Mouse (Mus musculus) gastrocnemius, postnatal 4 days (tissue): ENCODE data around the gene Parg. TPM values are rescaled to one million over a fixed set of nuclear protein-coding genes. Genes with fewer than 3 reads are reported as not detected.
A peak's percentile ranks its signal among the peaks of the same experiment; 100 is the strongest.

ENCODE experiments used
- DNase-seq, 2 experiments: peaks; one replicate each; pipeline ENCODE4 v3.0.0; 2021 to 2022; ENCODE audit warnings: low spot score in 2 of 2, mixed read lengths in 2 of 2
- long read RNA-seq, 2 experiments: library from polyadenylated mRNA; stranded (forward); transcript quantifications; one replicate each; pipeline ENCODE4 v2.0.0; 2021
- total RNA-seq, 2 experiments: library from RNA; stranded (reverse); gene quantifications; 2 replicates each; pipeline ENCODE4 v1.2.3; 2021

The Parg gene
- 10 to 100 TPM; 25.9 to 32.2 TPM for total RNA-seq
- long read RNA-seq, experiment 1, full-length matches to known transcripts = 29 of 43 reads
- long read RNA-seq, experiment 1, partial matches to known transcripts = 1 of 43 reads
- long read RNA-seq, experiment 1, other reads (novel, unspliced or antisense) = 13 of 43 reads
- long read RNA-seq, experiment 2, full-length matches to known transcripts = 47 of 74 reads
- long read RNA-seq, experiment 2, partial matches to known transcripts = 7 of 74 reads
- long read RNA-seq, experiment 2, other reads (novel, unspliced or antisense) = 20 of 74 reads

GRCm38 (mm10) chr14:32201791-32202451, at the start of gene Parg, which contains the start of gene Timm23:
Gene Parg (plus strand): TSS chr14:32201949.
Gene Timm23 (minus strand): TSS chr14:32201898.
- peak; percentile 72 to 89 for DNase-seq

- DNase-seq = no peak
Observed at GRCm38 (mm10) chr14:32152243-32152965, 49.3 kb upstream of the Parg start.

GRCm38 (mm10) chr14:32153156-32153555, 48.6 kb upstream of the Parg start:
- no peak for DNase-seq

DNA sequence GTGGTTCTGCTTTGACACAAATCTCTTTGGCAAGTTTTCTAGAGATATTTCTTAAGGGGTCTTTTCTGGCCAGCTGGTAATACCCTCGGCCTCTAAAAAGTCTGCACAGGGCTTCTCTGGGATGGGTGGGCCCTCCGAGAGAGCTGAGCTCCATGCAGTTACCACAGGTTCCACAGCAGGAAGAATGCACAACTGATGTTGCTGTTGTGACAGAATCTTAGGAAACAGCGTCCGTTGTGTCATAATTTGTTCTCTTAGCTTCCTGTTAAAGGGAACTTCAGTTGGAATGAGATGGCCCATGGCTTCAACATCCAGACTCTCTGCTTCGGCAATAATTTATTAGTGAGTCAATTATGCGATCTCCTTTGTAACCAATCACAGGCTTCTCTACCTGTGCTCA, 47.0 kb upstream of the Parg start:
- DNase-seq = no peak

GRCm38 (mm10) chr14:32159150-32159670, 42.5 kb upstream of the Parg start:
- DNase-seq = no peak

DNA sequence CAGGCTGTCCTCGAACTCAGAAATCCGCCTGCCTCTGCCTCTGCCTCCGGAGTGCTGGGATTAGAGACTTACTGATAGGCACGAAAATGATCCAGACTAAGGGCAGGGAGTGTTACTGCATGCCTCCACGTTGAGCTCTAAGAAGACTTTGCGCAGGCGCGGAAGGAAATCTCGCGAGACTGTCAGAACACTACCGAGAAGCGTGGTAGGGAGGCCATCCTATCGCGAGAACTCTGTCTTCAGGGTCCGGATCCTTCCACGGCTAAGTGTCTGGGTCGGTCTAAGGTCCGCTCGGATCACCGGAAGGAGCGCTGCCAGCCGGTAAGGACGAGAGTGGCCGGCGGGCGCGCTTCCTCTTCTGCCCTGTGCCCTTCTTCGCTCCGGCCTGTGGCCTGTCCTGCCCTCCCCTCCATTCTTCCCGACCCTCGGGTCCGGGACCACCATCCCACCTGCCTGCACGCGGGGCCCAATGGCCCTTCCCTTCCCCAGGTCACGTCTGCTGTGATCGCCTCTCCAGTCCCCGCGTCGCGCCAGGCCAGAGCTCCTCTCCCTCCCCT, 42.0 kb upstream of the Parg start, which contains the start of gene Ncoa4:
Gene Ncoa4 (plus strand): TSS at position 176 of the 557 bp plus-strand sequence.
- DNase-seq = peak; percentile 97 to 99

GRCm38 (mm10) chr14:32160563-32160962, 41.2 kb upstream of the Parg start:
- no peak for DNase-seq

GRCm38 (mm10) chr14:32161090-32161885, 40.5 kb upstream of the Parg start:
- no peak for DNase-seq

- DNase-seq = no peak
Observed at GRCm38 (mm10) chr14:32162231-32162630, 39.5 kb upstream of the Parg start.

GRCm38 (mm10) chr14:32163203-32163888, 38.4 kb upstream of the Parg start:
- no peak for DNase-seq

- DNase-seq = no peak
Observed at GRCm38 (mm10) chr14:32164173-32165051, 37.3 kb upstream of the Parg start.

GRCm38 (mm10) chr14:32165278-32166061, 36.3 kb upstream of the Parg start:
- DNase-seq = peak; percentile 28 to 58

- DNase-seq = no peak
Observed at GRCm38 (mm10) chr14:32166062-32166441, 35.7 kb upstream of the Parg start.

DNA sequence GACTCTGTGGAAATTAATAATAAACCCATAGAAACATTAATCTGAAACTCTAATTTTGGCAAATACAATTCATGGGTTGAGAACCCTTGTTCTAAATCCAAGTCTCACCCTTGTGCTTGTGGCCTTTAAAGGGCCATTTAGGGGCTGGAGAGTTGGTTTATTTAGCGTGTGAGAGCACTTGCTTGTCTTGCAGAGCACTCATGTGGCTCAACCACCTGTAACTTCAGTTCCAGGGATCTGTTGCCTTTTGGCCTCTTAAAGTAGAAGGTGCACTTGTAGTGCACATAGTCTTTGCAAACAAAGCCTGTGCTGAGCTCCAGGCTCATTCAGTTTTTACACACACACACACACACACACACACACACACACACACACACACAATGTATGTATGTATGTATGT, 34.9 kb upstream of the Parg start:
- no peak for DNase-seq

- DNase-seq = no peak
Observed at GRCm38 (mm10) chr14:32167326-32167725, 34.4 kb upstream of the Parg start.

GRCm38 (mm10) chr14:32168653-32169231, 33.0 kb upstream of the Parg start:
- DNase-seq = no peak

DNA sequence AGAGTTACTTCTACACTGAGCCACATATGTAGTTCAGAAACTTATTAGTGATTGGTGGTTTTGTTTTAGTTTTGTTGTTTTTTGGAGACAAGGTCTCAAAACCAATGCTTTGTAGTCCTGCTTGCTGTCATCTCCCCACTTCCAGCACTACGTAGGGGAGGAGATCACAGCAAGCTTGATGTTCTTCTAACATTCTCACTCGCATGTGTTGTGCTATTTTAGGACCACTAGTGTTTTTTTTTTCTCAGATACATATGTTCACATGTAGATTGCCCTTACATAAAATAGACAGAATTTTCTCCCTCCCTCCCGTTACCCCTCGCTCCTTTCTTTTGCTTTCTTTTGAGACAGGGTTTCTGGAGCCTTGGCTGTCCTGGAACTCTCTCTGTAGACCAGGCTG, 31.6 kb upstream of the Parg start:
- no peak for DNase-seq

DNA sequence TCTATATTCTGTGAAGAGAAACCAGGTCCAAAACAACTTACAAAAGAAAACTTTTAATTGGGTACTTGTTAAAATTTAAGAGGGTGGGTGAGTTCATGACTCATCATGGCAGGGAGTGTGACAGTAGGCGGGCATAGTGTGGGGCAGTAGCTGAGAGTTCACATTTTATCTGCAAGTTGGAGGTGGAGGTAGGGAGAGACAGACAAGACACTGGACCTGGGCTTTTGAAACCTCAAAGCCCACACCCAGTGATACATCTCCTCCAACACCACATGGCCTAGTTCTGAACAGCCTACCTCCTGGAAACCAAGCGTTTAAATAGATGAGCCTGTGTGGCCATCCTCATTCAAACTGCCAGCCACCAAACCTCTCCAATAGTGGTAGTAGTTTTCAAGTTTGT, 26.4 kb upstream of the Parg start:
- DNase-seq = no peak
